Mouse (Mus musculus): Measurements from ENCODE around the gene Mark2. TPM values are rescaled to one million over a fixed set of nuclear protein-coding genes. Genes with fewer than 3 reads are reported as not detected.

Gene Mark2
- polyA plus RNA-seq, 1 experiment from 2014 or later: 32.6 TPM

DNA sequence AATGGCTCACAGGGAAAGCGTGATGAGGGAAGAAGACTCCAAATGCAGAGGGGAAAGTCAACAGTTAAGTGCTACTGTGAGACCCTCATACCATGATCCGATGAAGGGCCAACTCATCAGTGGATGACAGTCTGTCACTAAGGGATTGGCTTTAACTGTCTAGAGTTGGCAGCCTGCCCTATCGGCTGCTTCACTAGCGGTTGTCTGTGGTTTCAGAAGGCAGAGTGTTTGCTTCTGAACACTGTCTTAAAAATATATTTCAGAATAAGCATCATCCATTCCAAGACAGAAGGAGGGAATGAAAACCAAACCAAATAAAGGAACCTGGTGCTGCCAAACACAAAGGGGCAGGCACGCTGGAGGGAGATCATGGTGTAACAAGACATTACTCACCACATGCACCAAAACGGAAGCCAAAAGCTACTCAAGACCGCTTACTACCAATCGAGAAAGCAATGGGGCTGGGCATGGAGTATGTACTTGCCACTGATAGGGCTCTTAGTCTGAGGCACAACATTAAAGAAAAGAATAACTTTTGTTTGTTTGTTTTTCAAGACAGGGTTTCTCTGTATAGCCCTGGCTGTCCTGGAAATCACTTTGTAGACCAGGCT lies 26.6 kb downstream of the Mark2 start:
- Histone ChIP-seq H3K9ac (ENCODE audit: low read length) (no peak overlapping the region), H3K27ac (ENCODE audit: low read depth, low read length) (peak overlapping the region; percentile 22; the same call in 1 of the 2 replicates), H3K27me3 (replicated peaks; ENCODE audit: control insufficient read depth, insufficient read depth, low read length) (no peaks in the 10 kb centered on the region), H3K9me3 (replicated peaks; ENCODE audit: control insufficient read depth, low read length) (no peaks in the 10 kb centered on the region), H3K4me3 (ENCODE audit: low read depth, low read length) (no peak overlapping the region), H3K4me1 (ENCODE audit: control insufficient read depth, insufficient read depth, low read length) (peaks cover 24% of the 10 kb centered on the region), H3K36me3 (ENCODE audit: control insufficient read depth, insufficient read depth, low read length) (no peaks in the 10 kb centered on the region), H3K4me2 (ENCODE audit: low read length) (no peak overlapping the region)
- ATAC-seq (peak; percentile 40; the same call in 1 of the 2 replicates), DNase-seq (ENCODE audit: low spot score) (peak; percentile 58)
- 75% methylated on average over 8 of the region's 8 CpGs for WGBS

DNA sequence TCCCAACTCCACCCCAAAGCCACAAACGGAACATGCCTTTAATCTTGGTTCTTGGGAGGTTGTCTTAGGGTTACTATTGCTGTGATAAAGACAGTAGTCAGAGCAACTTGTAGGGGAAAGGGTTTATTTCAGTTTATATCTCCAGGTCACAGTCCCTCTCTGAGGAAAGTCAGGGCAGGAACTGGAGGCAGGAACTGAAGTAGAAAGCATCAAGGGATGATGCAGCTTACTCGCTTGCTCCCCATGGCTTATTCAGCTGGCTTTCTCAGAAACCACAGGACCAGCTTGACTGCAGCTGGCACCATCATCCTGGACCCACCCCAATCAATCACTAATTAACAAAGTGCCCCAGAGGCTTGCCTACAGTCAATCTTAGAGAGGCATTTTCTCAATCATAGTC lies 28.0 kb downstream of the Mark2 start:
- Histone ChIP-seq H3K27me3 (replicated peaks; ENCODE audit: control insufficient read depth, insufficient read depth, low read length) (no peaks in the 10 kb centered on the region), H3K27ac (ENCODE audit: low read depth, low read length) (no peak overlapping the region), H3K9me3 (replicated peaks; ENCODE audit: control insufficient read depth, low read length) (no peaks in the 10 kb centered on the region), H3K4me1 (ENCODE audit: control insufficient read depth, insufficient read depth, low read length) (peaks cover 29% of the 10 kb centered on the region), H3K36me3 (ENCODE audit: control insufficient read depth, insufficient read depth, low read length) (no peaks in the 10 kb centered on the region), H3K9ac (ENCODE audit: low read length) (no peak overlapping the region), H3K4me3 (ENCODE audit: low read depth, low read length) (no peak overlapping the region), H3K4me2 (ENCODE audit: low read length) (no peak overlapping the region)
- DNase-seq (ENCODE audit: low spot score): no peak
- no peak for ATAC-seq
- WGBS: 80% methylated on average over 2 of the region's 2 CpGs

DNA sequence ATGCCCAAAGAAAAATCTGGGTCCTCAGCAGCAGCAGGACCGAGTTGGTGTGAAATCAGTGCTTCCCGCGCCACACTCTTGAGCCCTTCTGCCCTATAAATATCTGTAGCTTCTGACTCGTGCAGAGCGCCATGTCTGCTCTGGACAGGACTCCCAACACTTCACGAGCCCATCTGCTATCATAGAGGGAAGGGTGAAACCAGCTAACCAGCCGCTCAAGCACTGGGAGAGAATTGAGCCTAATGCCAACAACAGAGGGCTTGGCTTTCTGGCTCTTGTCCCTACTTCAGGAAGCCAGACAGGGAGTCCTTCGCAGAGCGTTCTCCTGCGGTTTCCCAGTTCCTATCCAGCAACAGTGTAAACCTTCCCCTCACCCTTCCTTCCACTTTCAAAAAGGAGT lies 30.4 kb downstream of the Mark2 start:
- Histone ChIP-seq H3K27me3 (replicated peaks; ENCODE audit: control insufficient read depth, insufficient read depth, low read length) (no peaks in the 10 kb centered on the region), H3K4me2 (ENCODE audit: low read length) (no peak overlapping the region), H3K4me3 (ENCODE audit: low read depth, low read length) (no peak overlapping the region), H3K9me3 (replicated peaks; ENCODE audit: control insufficient read depth, low read length) (no peaks in the 10 kb centered on the region), H3K4me1 (ENCODE audit: control insufficient read depth, insufficient read depth, low read length) (peaks cover 37% of the 10 kb centered on the region), H3K27ac (ENCODE audit: low read depth, low read length) (0 out of 2 replicates have a peak overlapping the region, but pooled peaks have one; percentile 50), H3K9ac (ENCODE audit: low read length) (no peak overlapping the region), H3K36me3 (ENCODE audit: control insufficient read depth, insufficient read depth, low read length) (no peaks in the 10 kb centered on the region)
- ATAC-seq (no peak), DNase-seq (ENCODE audit: low spot score) (peak; percentile 13)
- 45% methylated on average over 10 of the region's 10 CpGs for WGBS

DNA sequence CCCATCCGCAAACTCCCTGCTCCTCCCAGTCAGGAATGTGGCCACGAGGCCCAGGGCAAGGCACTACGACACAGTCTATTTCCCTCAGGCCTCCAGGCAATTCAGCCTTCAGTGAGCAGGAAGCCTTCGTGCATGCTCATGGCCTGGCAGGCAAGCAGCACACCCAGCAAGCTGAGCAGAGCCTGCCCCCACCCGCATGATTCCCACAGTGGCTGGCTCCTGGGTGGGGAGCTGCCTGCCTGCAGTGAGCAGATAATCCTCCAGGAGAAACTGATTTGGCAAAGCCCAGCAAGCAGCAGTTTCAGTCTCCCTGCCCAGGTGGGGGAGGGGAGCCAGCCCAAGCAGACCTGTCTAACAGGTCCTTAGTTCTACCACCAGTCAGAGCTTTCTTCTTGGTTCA lies 31.0 kb downstream of the Mark2 start:
- Histone ChIP-seq H3K36me3 (ENCODE audit: control insufficient read depth, insufficient read depth, low read length) (no peaks in the 10 kb centered on the region), H3K27ac (ENCODE audit: low read depth, low read length) (no peak overlapping the region), H3K4me3 (ENCODE audit: low read depth, low read length) (no peak overlapping the region), H3K4me2 (ENCODE audit: low read length) (no peak overlapping the region), H3K9me3 (replicated peaks; ENCODE audit: control insufficient read depth, low read length) (no peaks in the 10 kb centered on the region), H3K4me1 (ENCODE audit: control insufficient read depth, insufficient read depth, low read length) (peaks cover 33% of the 10 kb centered on the region), H3K9ac (ENCODE audit: low read length) (no peak overlapping the region), H3K27me3 (replicated peaks; ENCODE audit: control insufficient read depth, insufficient read depth, low read length) (no peaks in the 10 kb centered on the region)
- ATAC-seq: no peak
- WGBS: 25% methylated on average over 5 of the region's 5 CpGs
- peak; percentile 5 for DNase-seq (ENCODE audit: low spot score)

DNA sequence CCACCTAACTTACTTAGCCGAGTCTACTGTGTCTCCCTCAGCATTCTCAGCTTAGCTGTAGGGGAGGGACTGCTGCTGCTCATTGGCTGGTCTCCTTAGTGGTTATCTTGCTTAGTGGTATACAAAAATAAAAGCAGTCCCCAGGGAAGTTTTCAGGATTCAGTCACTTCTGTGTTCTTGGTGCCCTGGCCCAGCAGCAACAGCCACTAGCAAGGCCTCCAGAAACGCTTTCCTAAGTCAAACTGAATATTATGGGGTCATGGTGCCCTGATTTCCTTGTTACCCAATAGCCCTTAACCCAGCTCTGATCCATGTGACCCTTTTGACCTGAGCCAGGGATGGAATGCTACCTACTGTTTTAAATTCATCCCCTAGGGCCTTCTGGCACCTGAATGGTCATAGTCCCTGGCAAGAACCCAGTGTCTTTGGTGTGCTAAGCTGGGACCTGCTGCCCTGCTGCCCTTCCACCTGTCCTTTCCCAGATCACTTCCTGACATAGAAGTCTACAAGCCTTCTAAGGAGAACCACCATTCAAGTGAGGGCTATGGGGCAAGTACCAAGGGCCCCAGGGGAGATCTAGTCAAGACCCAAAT lies 31.8 kb downstream of the Mark2 start:
- ATAC-seq: no peak
- H3K4me2 ChIP-seq (ENCODE audit: low read length): no peak overlapping the region
- H3K9ac ChIP-seq (ENCODE audit: low read length): no peak overlapping the region
- no peaks in the 10 kb centered on the region for H3K36me3 ChIP-seq (ENCODE audit: control insufficient read depth, insufficient read depth, low read length)
- WGBS: 78% methylated on average over 2 of the region's 2 CpGs
- no peak for DNase-seq (ENCODE audit: low spot score)
- no peaks in the 10 kb centered on the region for H3K9me3 ChIP-seq (replicated peaks; ENCODE audit: control insufficient read depth, low read length)
- no peak overlapping the region for H3K4me3 ChIP-seq (ENCODE audit: low read depth, low read length)
- H3K27ac ChIP-seq (ENCODE audit: low read depth, low read length): no peak overlapping the region
- H3K4me1 ChIP-seq (ENCODE audit: control insufficient read depth, insufficient read depth, low read length): peaks cover 31% of the 10 kb centered on the region
- no peaks in the 10 kb centered on the region for H3K27me3 ChIP-seq (replicated peaks; ENCODE audit: control insufficient read depth, insufficient read depth, low read length)

DNA sequence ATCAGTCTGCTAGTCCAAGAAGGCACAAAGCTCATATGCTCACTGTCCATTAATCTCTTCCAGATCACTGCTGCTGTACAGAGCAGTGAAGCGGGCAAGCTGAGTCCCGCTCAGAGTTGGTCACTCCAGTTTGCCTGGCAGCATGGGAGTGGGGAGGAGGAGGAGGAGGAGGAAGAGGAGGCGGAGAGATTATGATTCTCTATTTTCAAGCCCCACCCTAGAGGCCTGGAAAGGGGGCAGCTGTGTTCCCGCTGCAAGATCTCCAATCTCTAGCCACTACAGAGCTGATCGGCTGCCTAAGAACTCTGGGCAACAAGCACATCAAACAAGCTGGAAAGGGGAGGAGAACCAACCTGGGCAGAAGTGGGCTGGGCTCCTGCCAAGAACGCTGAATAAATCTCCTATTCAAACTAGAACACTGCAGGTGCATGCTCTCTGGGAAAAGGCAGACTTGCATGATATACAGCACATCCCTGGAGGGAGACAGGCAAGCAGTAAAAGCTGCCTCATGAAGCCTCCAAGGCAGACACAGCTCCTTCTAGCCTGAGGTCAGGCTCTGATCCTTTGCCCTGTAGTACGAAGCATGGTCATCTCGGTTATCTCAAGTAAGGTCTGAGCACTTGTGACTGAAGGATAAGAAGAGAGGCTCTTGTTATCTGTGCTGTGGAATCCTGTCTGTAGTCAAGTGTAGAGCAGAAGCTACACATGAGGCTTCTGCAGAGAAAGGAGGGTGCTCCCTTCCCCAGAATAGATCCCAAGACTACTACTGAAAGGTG lies 33.5 kb downstream of the Mark2 start:
- WGBS: 31% methylated on average over 8 of the region's 8 CpGs
- peak overlapping the region; percentile 7 for H3K9ac ChIP-seq (ENCODE audit: low read length)
- DNase-seq (ENCODE audit: low spot score) (peak; percentile 62), ATAC-seq (peak; percentile 54; the same call in 1 of the 2 replicates)
- peaks cover 31% of the 10 kb centered on the region for H3K4me1 ChIP-seq (ENCODE audit: control insufficient read depth, insufficient read depth, low read length)
- no peaks in the 10 kb centered on the region for H3K27me3 ChIP-seq (replicated peaks; ENCODE audit: control insufficient read depth, insufficient read depth, low read length)
- H3K4me3 ChIP-seq (ENCODE audit: low read depth, low read length): no peak overlapping the region
- H3K4me2 ChIP-seq (ENCODE audit: low read length): no peak overlapping the region
- no peaks in the 10 kb centered on the region for H3K36me3 ChIP-seq (ENCODE audit: control insufficient read depth, insufficient read depth, low read length)
- H3K27ac ChIP-seq (ENCODE audit: low read depth, low read length): peak overlapping the region; percentile 48
- no peaks in the 10 kb centered on the region for H3K9me3 ChIP-seq (replicated peaks; ENCODE audit: control insufficient read depth, low read length)

DNA sequence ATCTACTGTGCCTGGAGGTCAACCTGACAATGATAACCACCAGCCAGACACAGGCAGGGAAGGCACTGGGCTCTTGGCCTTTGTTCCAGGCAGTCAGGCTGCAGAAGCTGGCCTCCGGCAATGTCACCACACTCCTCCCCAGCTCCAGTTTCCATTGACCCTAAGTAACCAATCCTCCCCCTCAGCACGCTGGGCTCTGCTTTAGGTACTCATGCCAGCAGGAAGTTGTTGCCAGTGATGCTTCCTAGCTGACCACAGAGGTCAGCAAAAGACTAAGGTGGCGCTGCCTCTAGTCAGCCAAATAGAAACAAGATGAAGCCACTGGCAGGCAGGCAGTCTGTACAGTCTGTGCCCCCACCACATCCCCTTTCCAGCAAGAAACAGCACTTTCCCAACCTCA lies 34.7 kb downstream of the Mark2 start:
- no peak overlapping the region for H3K4me3 ChIP-seq (ENCODE audit: low read depth, low read length)
- H3K36me3 ChIP-seq (ENCODE audit: control insufficient read depth, insufficient read depth, low read length): no peaks in the 10 kb centered on the region
- H3K4me2 ChIP-seq (ENCODE audit: low read length): no peak overlapping the region
- DNase-seq (ENCODE audit: low spot score) (no peak), ATAC-seq (no peak)
- no peaks in the 10 kb centered on the region for H3K27me3 ChIP-seq (replicated peaks; ENCODE audit: control insufficient read depth, insufficient read depth, low read length)
- 84% methylated on average over 3 of the region's 3 CpGs for WGBS
- H3K9ac ChIP-seq (ENCODE audit: low read length): no peak overlapping the region
- no peaks in the 10 kb centered on the region for H3K9me3 ChIP-seq (replicated peaks; ENCODE audit: control insufficient read depth, low read length)
- H3K27ac ChIP-seq (ENCODE audit: low read depth, low read length): no peak overlapping the region
- peaks cover 31% of the 10 kb centered on the region for H3K4me1 ChIP-seq (ENCODE audit: control insufficient read depth, insufficient read depth, low read length)

DNA sequence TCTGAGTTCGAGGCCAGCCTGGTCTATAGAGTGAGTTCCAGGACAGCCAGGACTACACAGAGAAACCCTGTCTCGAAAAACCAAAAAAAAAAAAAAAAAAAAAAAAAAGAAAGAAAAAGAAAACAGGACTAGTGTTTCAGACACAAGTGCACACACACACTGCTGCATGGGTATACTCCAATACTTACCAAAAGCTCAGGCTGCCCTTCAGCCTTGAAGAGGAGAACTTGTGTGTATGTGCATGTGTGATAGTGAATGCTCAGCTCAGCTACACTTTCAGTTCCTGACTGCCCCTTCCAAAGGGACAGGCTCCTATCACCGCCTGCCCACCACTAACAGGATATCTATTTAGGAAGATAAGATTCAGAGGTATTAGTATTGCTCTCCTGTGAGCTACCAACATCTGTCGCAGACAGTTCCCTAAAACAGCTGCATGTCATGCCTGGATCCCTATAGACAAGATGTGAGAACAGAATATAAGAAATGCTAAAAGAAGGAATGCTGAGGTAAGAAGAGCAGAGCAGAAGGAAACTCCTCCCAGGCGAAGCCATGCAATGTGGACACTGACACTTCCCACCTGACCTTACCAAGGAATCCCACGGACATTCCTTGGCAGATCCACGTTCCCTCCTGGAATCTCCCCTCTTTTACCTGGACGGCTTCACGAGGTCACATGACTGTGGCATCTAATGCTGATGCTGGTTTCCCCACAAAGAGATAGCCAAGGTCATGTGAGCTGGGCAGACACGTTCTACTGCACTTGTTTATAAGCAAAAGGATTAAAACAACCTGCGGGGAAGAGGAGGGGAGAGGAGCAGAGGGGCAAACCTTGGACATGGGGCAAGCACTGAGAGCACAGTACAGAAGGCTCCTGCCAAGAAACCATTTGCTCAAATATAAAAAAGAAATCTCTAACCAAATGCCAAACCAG lies 36.0 kb downstream of the Mark2 start:
- Histone ChIP-seq H3K36me3 (ENCODE audit: control insufficient read depth, insufficient read depth, low read length) (no peaks in the 10 kb centered on the region), H3K27me3 (replicated peaks; ENCODE audit: control insufficient read depth, insufficient read depth, low read length) (no peaks in the 10 kb centered on the region), H3K9me3 (replicated peaks; ENCODE audit: control insufficient read depth, low read length) (no peaks in the 10 kb centered on the region), H3K4me3 (ENCODE audit: low read depth, low read length) (no peak overlapping the region), H3K4me2 (ENCODE audit: low read length) (no peak overlapping the region), H3K27ac (ENCODE audit: low read depth, low read length) (no peak overlapping the region), H3K4me1 (ENCODE audit: control insufficient read depth, insufficient read depth, low read length) (peaks cover 21% of the 10 kb centered on the region), H3K9ac (ENCODE audit: low read length) (no peak overlapping the region)
- no peak for ATAC-seq
- WGBS: 86% methylated on average over 10 of the region's 11 CpGs
- DNase-seq (ENCODE audit: low spot score): no peak
